Mouse (Mus musculus): ENCODE measurements around the gene Ctbp2. TPM values are rescaled to one million over a fixed set of nuclear protein-coding genes. Genes with fewer than 3 reads are reported as not detected.

Ctbp2 gene
- polyA plus RNA-seq, 1 experiment from 2014 or later, result 157 TPM

DNA sequence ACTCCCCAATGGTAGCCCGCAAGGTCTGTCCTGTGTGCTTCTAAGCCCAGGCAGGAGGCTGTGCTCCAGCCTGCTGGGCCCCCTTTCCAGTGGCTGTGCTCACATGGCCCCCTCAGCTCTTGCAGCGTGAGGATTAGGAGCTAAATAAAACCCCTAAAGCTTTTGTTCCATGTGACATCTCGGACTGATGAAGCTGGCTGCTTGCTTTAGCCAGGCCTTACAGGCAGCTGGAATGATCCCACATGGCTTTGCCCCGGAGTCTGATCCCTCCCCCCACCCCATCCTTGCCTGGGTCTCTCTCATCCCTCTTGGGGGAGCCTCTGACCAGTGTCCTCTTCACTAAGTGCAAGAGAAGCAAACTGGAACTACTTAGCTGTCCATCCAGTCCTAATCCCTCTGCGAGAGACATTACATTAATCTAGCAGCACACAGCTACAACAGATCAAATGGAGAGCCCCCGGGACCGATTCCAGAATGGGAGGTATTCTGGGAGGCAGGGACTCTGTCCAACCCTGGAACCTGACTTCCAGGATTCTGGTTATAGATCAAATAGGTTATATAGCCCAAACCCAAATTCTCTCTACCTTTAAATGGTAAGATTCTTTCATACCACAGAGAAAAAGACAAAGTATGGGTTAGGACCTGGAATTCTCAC, 108.6 kb downstream of the Ctbp2 start:
- Histone ChIP-seq H3K36me3 (ENCODE audit: control insufficient read depth, insufficient read depth, low read length) (peaks cover 13% of the 10 kb centered on the region), H3K27me3 (ENCODE audit: control insufficient read depth, insufficient read depth, low read length) (no peaks in the 10 kb centered on the region), H3K9ac (ENCODE audit: low read depth, low read length) (no peak overlapping the region), H3K27ac (ENCODE audit: low read depth, low read length) (no peak overlapping the region), H3K4me2 (replicated peaks; ENCODE audit: low read depth, low read length) (no peak overlapping the region), H3K4me3 (ENCODE audit: low read length) (no peak overlapping the region), H3K9me3 (ENCODE audit: control insufficient read depth, low read length) (no peaks in the 10 kb centered on the region), H3K4me1 (ENCODE audit: control insufficient read depth, insufficient read depth, low read length) (peaks cover 34% of the 10 kb centered on the region)
- no peak; the same call in 1 of the 2 replicates for ATAC-seq (ENCODE audit: low FRiP score, low TSS enrichment)
- 50% methylated on average over 7 of the region's 7 CpGs for WGBS

DNA sequence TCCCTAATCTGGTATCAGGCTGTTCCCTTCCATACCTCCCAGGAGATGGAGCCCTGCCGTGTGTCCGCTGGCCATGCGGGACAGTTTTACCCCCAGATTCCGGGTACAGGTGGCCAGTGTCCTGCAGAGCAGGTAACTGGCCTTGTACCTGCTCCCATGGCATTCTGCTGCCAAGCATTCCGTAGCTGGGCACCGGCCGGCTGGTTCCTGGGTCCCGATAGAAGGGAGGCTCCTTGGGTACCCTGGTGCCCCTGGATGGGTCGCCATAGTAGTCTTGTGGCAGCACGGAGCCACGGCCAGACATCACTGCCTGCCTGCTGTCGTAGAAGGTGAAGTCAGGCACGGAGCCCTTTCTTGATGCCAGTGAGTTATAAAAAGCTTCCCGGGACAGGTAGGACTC, 109.5 kb downstream of the Ctbp2 start:
- H3K4me2 ChIP-seq (replicated peaks; ENCODE audit: low read depth, low read length), result no peak overlapping the region
- H3K36me3 ChIP-seq (ENCODE audit: control insufficient read depth, insufficient read depth, low read length), result peaks cover 19% of the 10 kb centered on the region
- H3K27me3 ChIP-seq (ENCODE audit: control insufficient read depth, insufficient read depth, low read length), result no peaks in the 10 kb centered on the region
- H3K9ac ChIP-seq (ENCODE audit: low read depth, low read length), result no peak overlapping the region
- no peak overlapping the region for H3K4me3 ChIP-seq (ENCODE audit: low read length)
- peaks cover 25% of the 10 kb centered on the region for H3K4me1 ChIP-seq (ENCODE audit: control insufficient read depth, insufficient read depth, low read length)
- WGBS, result 93% methylated on average over 14 of the region's 14 CpGs
- no peak for ATAC-seq (ENCODE audit: low FRiP score, low TSS enrichment)
- H3K9me3 ChIP-seq (ENCODE audit: control insufficient read depth, low read length), result no peaks in the 10 kb centered on the region
- H3K27ac ChIP-seq (ENCODE audit: low read depth, low read length), result no peak overlapping the region

DNA sequence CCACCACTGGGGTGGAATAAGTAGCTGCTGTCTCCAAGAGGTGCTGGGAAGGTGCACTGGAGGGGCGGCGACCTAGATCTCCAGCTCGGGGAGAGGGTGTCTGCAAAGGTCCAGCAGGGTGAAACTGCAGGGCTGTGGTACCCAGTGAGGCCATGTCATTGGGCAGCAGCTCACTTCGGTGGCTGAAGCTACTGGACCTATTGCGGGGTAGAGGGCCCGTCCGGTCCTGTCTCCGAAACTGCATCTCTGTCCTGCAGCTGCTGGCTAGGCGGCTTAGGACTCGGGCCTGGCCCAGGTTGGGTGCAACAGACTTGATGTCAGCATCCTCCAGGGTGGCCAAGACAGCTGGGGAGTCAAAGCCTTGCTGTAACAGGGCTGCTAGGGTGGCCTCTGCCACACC, 110.2 kb downstream of the Ctbp2 start:
- Histone ChIP-seq H3K9ac (ENCODE audit: low read depth, low read length) (no peak overlapping the region), H3K4me2 (replicated peaks; ENCODE audit: low read depth, low read length) (no peak overlapping the region), H3K4me3 (ENCODE audit: low read length) (no peak overlapping the region), H3K36me3 (ENCODE audit: control insufficient read depth, insufficient read depth, low read length) (peaks cover 26% of the 10 kb centered on the region), H3K27me3 (ENCODE audit: control insufficient read depth, insufficient read depth, low read length) (no peaks in the 10 kb centered on the region), H3K4me1 (ENCODE audit: control insufficient read depth, insufficient read depth, low read length) (peaks cover 25% of the 10 kb centered on the region), H3K27ac (ENCODE audit: low read depth, low read length) (no peak overlapping the region), H3K9me3 (ENCODE audit: control insufficient read depth, low read length) (no peaks in the 10 kb centered on the region)
- ATAC-seq (ENCODE audit: low FRiP score, low TSS enrichment), result no peak
- WGBS, result 85% methylated on average over 10 of the region's 10 CpGs

DNA sequence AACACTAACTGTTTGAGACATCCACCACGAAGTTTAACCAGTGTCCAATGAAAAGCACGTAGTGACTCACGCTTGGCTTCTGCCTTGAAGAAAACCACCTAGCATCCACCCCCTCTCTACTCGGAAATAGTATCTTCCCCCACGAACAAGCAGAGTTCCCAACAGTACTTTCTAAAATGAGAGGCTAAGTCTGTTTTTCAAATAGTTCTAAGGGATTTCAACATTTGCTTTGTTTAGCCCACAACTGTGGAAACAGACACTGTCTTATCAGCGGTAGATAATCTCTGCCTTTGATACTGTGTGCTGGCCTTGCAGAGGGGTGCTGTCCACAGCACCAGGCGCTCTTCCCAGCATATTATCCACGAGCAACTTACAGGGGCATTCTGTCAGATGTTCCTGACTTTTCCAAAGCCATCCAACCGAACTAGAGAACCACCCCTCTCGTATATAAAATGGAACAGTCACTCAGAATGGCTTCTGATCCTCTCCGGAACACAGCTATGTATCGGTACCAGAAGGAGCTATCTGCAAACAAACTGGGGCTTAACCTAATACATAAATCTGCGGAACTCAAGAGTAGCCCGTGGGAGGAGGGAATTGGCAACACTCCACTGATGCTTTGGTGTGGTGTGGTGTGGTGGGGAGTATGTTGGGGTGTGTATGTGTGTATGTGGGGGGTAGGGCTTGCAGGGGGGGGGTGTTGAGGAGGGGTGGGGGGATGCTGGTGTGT, 111.4 kb downstream of the Ctbp2 start:
- Histone ChIP-seq H3K4me2 (replicated peaks; ENCODE audit: low read depth, low read length) (no peak overlapping the region), H3K4me1 (ENCODE audit: control insufficient read depth, insufficient read depth, low read length) (peaks cover 28% of the 10 kb centered on the region)

DNA sequence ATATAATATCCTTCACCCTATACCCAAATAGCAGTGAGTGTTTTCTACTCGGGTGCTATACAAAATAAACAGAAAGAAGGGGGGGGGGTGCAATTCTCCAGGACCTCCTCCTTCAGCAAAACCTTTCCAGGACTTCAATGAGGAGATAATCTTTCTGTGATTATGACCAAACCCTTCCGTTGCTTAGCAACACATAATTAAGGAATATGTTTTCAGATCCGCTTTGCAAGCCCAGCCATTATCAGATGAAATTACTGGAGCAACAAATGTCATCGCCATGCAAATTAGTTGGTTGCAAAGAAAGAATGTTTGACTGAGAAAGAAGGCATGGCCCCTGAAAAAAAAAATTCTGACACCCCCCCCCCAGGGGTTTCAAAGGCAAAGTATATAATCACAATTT, 112.5 kb downstream of the Ctbp2 start:
- 65% methylated on average over 4 of the region's 4 CpGs for WGBS

More for the DNA sequence above, 111.4 kb downstream of the Ctbp2 start:
- no peaks in the 10 kb centered on the region for H3K27me3 ChIP-seq (ENCODE audit: control insufficient read depth, insufficient read depth, low read length)
- peaks cover 26% of the 10 kb centered on the region for H3K36me3 ChIP-seq (ENCODE audit: control insufficient read depth, insufficient read depth, low read length)
- H3K9ac ChIP-seq (ENCODE audit: low read depth, low read length), result no peak overlapping the region
- H3K9me3 ChIP-seq (ENCODE audit: control insufficient read depth, low read length), result no peaks in the 10 kb centered on the region
- H3K27ac ChIP-seq (ENCODE audit: low read depth, low read length), result 0 out of 2 replicates have a peak overlapping the region, but pooled peaks have one; percentile 9
- no peak overlapping the region for H3K4me3 ChIP-seq (ENCODE audit: low read length)
- 59% methylated on average over 14 of the region's 14 CpGs for WGBS
- no peak for ATAC-seq (ENCODE audit: low FRiP score, low TSS enrichment)

DNA sequence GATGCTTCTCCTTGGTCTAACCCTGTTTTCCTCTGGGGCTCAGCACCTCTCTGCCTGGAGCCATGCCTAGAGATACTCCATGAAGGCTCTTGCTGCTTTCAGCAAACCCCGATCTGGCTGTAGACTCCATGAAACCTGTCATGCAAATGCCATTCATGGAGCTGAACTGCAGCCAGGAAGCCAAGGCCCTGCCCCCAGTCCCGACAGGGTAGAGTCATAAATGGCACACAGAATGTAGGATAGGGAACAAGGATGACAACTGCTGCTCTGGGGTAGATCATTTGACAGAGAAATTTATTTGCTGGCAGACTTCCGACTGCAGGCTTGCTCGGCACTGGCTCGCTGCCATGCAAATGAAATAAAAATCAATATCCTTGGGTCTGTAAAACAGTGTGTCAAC, 113.0 kb downstream of the Ctbp2 start:
- peak overlapping the region; percentile 15; the same call in 1 of the 2 replicates for H3K27ac ChIP-seq (ENCODE audit: low read depth, low read length)
- H3K36me3 ChIP-seq (ENCODE audit: control insufficient read depth, insufficient read depth, low read length), result peaks cover 26% of the 10 kb centered on the region
- no peak overlapping the region for H3K4me3 ChIP-seq (ENCODE audit: low read length)
- H3K27me3 ChIP-seq (ENCODE audit: control insufficient read depth, insufficient read depth, low read length), result no peaks in the 10 kb centered on the region
- H3K4me2 ChIP-seq (replicated peaks; ENCODE audit: low read depth, low read length), result no peak overlapping the region
- H3K9ac ChIP-seq (ENCODE audit: low read depth, low read length), result no peak overlapping the region
- ATAC-seq (ENCODE audit: low FRiP score, low TSS enrichment), result no peak
- H3K9me3 ChIP-seq (ENCODE audit: control insufficient read depth, low read length), result no peaks in the 10 kb centered on the region
- H3K4me1 ChIP-seq (ENCODE audit: control insufficient read depth, insufficient read depth, low read length), result peaks cover 28% of the 10 kb centered on the region
- 39% methylated on average over 5 of the region's 5 CpGs for WGBS

More for the DNA sequence above, 112.5 kb downstream of the Ctbp2 start:
- no peak overlapping the region for H3K9ac ChIP-seq (ENCODE audit: low read depth, low read length)
- no peak overlapping the region for H3K27ac ChIP-seq (ENCODE audit: low read depth, low read length)
- peaks cover 26% of the 10 kb centered on the region for H3K36me3 ChIP-seq (ENCODE audit: control insufficient read depth, insufficient read depth, low read length)
- H3K4me3 ChIP-seq (ENCODE audit: low read length), result no peak overlapping the region
- H3K4me1 ChIP-seq (ENCODE audit: control insufficient read depth, insufficient read depth, low read length), result peaks cover 28% of the 10 kb centered on the region
- no peaks in the 10 kb centered on the region for H3K27me3 ChIP-seq (ENCODE audit: control insufficient read depth, insufficient read depth, low read length)
- no peaks in the 10 kb centered on the region for H3K9me3 ChIP-seq (ENCODE audit: control insufficient read depth, low read length)
- no peak for ATAC-seq (ENCODE audit: low FRiP score, low TSS enrichment)
- H3K4me2 ChIP-seq (replicated peaks; ENCODE audit: low read depth, low read length), result no peak overlapping the region

DNA sequence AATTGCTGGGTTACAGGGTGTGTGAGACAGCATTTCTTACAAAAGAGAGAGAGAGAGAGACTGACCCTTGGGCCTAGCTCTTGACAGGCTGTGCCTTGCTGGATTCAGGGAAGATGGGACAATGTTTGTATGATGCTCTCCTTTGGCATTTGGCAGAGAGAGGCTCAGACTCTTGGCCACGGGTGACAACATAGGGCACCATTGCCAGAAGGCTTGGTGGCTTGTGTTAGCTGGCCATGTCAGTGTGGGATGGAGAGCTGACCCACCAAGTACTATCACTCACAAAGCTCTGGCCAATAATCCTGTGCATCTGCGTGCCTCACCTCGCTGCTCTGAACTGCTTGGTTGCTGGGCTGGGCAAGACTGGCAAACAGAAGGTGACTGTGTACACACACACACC, 113.7 kb downstream of the Ctbp2 start:
- H3K27ac ChIP-seq (ENCODE audit: low read depth, low read length), result no peak overlapping the region
- no peaks in the 10 kb centered on the region for H3K9me3 ChIP-seq (ENCODE audit: control insufficient read depth, low read length)
- 89% methylated on average over 3 of the region's 3 CpGs for WGBS
- no peak overlapping the region for H3K9ac ChIP-seq (ENCODE audit: low read depth, low read length)
- H3K4me3 ChIP-seq (ENCODE audit: low read length), result no peak overlapping the region
- no peaks in the 10 kb centered on the region for H3K27me3 ChIP-seq (ENCODE audit: control insufficient read depth, insufficient read depth, low read length)
- peaks cover 27% of the 10 kb centered on the region for H3K4me1 ChIP-seq (ENCODE audit: control insufficient read depth, insufficient read depth, low read length)
- no peak for ATAC-seq (ENCODE audit: low FRiP score, low TSS enrichment)
- peaks cover 26% of the 10 kb centered on the region for H3K36me3 ChIP-seq (ENCODE audit: control insufficient read depth, insufficient read depth, low read length)
- H3K4me2 ChIP-seq (replicated peaks; ENCODE audit: low read depth, low read length), result no peak overlapping the region

DNA sequence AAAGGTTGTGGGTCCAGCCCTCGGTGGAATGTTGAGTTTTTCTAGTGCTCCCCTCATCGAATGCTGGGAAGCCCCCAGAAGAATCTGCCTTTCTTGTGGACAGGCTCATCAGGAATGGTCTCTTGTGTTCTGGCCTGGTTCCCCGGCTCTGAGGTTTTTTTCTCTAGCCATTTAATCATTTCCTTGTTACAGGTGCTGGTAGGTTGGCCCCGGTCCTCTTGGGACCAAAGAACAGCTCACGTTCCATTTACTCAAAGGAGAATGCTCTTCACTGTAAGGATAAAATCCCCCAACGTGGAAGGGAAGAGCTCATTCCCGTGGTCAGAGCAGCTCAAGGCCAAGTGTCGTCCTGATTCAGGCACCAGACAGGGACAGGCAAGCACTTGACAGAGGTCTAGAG, 114.5 kb downstream of the Ctbp2 start:
- Histone ChIP-seq H3K9me3 (ENCODE audit: control insufficient read depth, low read length) (no peaks in the 10 kb centered on the region), H3K27ac (ENCODE audit: low read depth, low read length) (no peak overlapping the region), H3K9ac (ENCODE audit: low read depth, low read length) (no peak overlapping the region), H3K36me3 (ENCODE audit: control insufficient read depth, insufficient read depth, low read length) (peaks cover 24% of the 10 kb centered on the region), H3K4me2 (replicated peaks; ENCODE audit: low read depth, low read length) (no peak overlapping the region), H3K27me3 (ENCODE audit: control insufficient read depth, insufficient read depth, low read length) (no peaks in the 10 kb centered on the region), H3K4me3 (ENCODE audit: low read length) (no peak overlapping the region), H3K4me1 (ENCODE audit: control insufficient read depth, insufficient read depth, low read length) (peaks cover 23% of the 10 kb centered on the region)
- no peak for ATAC-seq (ENCODE audit: low FRiP score, low TSS enrichment)
- WGBS, result 87% methylated on average over 8 of the region's 8 CpGs

DNA sequence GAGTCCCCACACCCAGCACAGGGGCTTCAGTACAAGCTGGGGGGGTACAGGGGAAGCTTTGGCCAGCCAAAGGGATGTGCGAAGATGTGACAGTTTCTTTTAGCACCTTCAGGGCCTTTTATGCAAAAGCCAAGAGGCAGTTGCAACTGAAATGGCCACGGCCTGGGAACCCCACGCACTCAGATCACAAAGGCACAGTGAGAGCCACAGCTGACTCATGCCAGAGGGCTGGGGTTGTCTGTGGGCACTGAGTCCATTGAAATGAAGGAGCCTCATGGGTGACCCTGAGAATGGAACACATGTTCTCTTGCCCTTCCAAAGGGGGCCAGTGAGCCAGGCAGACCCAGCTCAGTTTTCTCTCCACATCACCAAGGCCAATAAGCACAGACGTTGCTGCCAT, 115.5 kb downstream of the Ctbp2 start:
- H3K27ac ChIP-seq (ENCODE audit: low read depth, low read length), result no peak overlapping the region
- H3K36me3 ChIP-seq (ENCODE audit: control insufficient read depth, insufficient read depth, low read length), result peaks cover 16% of the 10 kb centered on the region; the same call in 1 of the 2 replicates
- no peak overlapping the region for H3K4me3 ChIP-seq (ENCODE audit: low read length)
- peaks cover 22% of the 10 kb centered on the region for H3K4me1 ChIP-seq (ENCODE audit: control insufficient read depth, insufficient read depth, low read length)
- H3K4me2 ChIP-seq (replicated peaks; ENCODE audit: low read depth, low read length), result no peak overlapping the region
- no peaks in the 10 kb centered on the region for H3K9me3 ChIP-seq (ENCODE audit: control insufficient read depth, low read length)
- H3K9ac ChIP-seq (ENCODE audit: low read depth, low read length), result no peak overlapping the region
- H3K27me3 ChIP-seq (ENCODE audit: control insufficient read depth, insufficient read depth, low read length), result no peaks in the 10 kb centered on the region
- ATAC-seq (ENCODE audit: low FRiP score, low TSS enrichment), result no peak
- 88% methylated on average over 4 of the region's 4 CpGs for WGBS

Data from kidney, embryonic 14.5 days (tissue).